Mouse (Mus musculus): ENCODE data around the gene Dpp4. TPM values are rescaled to one million over a fixed set of nuclear protein-coding genes. Genes with fewer than 3 reads are reported as not detected.

The Dpp4 gene
- polyA plus RNA-seq, 1 experiment from 2014 or later = 0.35 TPM

DNA sequence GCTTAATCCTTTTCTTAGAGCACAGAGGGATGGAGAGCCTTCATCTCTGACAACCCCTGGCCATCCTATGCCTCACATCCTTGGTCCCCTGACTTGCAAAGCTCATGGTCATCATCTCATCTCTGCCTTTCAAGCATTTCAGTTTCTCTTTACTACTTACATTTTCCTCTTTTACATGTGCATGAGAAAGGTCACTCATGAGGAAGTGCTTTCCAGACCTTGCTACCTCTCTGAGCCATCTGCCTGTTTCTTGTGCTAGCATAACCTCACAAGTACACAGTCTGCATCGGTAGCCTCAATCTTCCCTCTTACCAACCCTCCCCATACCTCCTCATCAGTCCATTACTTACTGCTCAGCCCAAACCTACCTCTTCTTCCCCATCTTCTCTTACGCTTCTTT, 12.2 kb downstream of the Dpp4 start:
- no peaks in the 10 kb centered on the region for H3K27me3 ChIP-seq (ENCODE audit: insufficient read depth, poor library complexity, severe bottlenecking)
- no peak for DNase-seq (ENCODE audit: low spot score)
- no peaks in the 10 kb centered on the region for H3K9me3 ChIP-seq
- H3K4me3 ChIP-seq = no peak overlapping the region
- H3K4me1 ChIP-seq (replicated peaks) = no peaks in the 10 kb centered on the region
- H3K27ac ChIP-seq = no peak overlapping the region
- WGBS = 94% methylated on average over 2 of the region's 2 CpGs
- no peaks in the 10 kb centered on the region for H3K36me3 ChIP-seq

DNA sequence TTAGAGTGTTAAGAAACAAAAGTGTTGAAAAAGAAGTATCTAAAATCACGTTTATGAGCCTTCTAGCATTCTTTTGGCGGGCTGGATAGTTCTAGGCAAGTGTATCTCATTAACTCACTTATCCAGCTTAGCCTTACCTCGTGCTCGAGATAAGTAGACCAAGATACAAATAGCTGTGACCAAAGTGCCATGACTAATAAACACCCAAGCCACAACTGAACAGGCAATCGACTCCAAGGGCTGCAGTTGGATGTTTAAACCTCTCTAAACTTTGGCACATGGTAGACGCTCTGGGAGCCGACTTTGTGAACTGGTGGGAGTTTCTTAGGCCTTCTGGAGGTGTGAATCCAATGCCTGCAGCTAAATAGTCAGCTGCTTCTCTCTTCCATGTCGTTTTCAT, 12.7 kb downstream of the Dpp4 start:
- no peaks in the 10 kb centered on the region for H3K36me3 ChIP-seq
- H3K27ac ChIP-seq = no peak overlapping the region
- 78% methylated on average over 8 of the region's 8 CpGs for WGBS
- no peaks in the 10 kb centered on the region for H3K9me3 ChIP-seq
- no peak for DNase-seq (ENCODE audit: low spot score)
- no peaks in the 10 kb centered on the region for H3K4me1 ChIP-seq (replicated peaks)
- no peaks in the 10 kb centered on the region for H3K27me3 ChIP-seq (ENCODE audit: insufficient read depth, poor library complexity, severe bottlenecking)
- no peak overlapping the region for H3K4me3 ChIP-seq

DNA sequence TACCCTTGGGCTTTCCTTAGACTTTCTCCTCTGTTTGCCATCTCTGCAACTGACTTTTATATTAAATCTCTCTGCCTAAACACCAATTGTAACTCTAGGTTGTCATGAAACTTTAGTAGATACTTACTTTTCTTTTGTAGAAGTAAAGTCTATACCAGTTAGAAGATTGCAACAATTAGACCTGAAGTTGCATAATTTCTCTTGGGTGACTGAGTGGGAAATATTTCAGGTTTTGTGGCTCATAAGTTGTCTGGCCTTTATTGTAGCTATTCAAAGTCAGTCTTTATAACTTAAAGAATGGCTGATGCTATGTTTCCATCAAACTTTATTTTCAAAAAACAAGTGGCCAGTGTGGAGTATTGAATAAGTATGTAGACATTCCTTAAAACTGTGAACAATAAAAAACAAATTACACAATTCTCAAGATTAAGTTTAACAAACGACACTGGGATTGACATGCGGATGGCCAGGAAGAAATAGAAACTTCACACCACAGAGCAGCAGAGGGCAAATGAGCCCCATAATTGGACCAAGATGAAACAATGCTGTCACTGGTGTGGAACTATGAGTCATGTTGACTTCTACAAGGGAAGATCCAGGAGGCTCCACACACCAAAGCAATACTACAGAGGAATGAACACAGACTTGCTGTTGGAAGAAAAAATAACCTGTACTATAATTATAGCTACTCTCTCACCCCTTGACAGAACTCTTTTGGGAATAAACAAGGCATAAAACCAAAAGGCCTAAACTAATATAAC, 13.7 kb downstream of the Dpp4 start:
- no peak for DNase-seq (ENCODE audit: low spot score)
- WGBS = 89% methylated on average over 2 of the region's 2 CpGs
- H3K27ac ChIP-seq = no peak overlapping the region

DNA sequence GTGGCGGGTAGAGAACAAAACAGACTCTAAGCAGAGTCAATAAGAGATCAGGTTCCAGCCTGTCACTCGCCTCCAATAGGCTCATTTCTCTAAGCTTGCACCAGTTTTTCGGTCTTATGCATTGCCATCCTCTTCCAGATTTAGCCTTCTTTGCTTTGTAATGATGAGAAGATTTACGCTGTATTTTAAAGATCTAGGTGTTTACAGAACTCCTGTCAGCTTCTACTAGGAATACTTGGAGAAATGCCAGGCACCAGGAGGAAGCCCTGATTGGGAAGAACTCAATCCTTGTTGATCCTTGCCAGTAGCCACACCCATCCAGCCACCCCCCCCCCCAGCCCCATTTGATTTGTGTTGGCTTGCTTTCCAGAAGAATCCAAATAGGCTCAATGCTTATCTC, 14.4 kb downstream of the Dpp4 start:
- Histone ChIP-seq H3K27me3 (ENCODE audit: insufficient read depth, poor library complexity, severe bottlenecking) (no peaks in the 10 kb centered on the region), H3K27ac (no peak overlapping the region), H3K9me3 (no peaks in the 10 kb centered on the region), H3K4me1 (replicated peaks) (no peaks in the 10 kb centered on the region), H3K36me3 (no peaks in the 10 kb centered on the region), H3K4me3 (no peak overlapping the region)
- 84% methylated on average over 4 of the region's 4 CpGs for WGBS
- no peak for DNase-seq (ENCODE audit: low spot score)

More for the DNA sequence above, 13.7 kb downstream of the Dpp4 start:
- no peaks in the 10 kb centered on the region for H3K27me3 ChIP-seq (ENCODE audit: insufficient read depth, poor library complexity, severe bottlenecking)
- H3K36me3 ChIP-seq = no peaks in the 10 kb centered on the region
- no peak overlapping the region for H3K4me3 ChIP-seq
- H3K4me1 ChIP-seq (replicated peaks) = no peaks in the 10 kb centered on the region
- no peaks in the 10 kb centered on the region for H3K9me3 ChIP-seq

DNA sequence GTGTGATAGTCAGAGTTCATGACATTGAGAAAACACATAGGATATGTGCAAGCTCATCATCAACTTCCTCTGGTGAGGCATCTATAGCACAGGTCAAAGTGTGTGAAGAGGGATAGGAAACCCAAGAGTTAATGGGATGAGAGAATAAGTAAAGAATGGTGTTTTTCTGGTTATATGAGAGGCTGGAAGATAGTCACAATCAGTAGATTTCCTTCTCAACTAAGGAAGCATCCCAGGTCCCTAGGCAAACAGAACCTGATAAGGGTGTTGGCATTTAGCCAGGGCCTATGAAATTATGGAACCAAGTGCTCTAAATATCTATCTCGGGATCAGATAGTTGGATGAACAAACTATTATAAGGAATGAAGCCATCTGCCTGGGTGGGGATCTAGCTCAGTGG, 15.2 kb downstream of the Dpp4 start:
- H3K9me3 ChIP-seq = no peaks in the 10 kb centered on the region
- no peak overlapping the region for H3K4me3 ChIP-seq
- no peak for DNase-seq (ENCODE audit: low spot score)
- no peaks in the 10 kb centered on the region for H3K36me3 ChIP-seq
- no peak overlapping the region for H3K27ac ChIP-seq
- H3K27me3 ChIP-seq (ENCODE audit: insufficient read depth, poor library complexity, severe bottlenecking) = no peaks in the 10 kb centered on the region
- H3K4me1 ChIP-seq (replicated peaks) = no peaks in the 10 kb centered on the region
- WGBS = 95% methylated on average over 1 of the region's 1 CpGs

DNA sequence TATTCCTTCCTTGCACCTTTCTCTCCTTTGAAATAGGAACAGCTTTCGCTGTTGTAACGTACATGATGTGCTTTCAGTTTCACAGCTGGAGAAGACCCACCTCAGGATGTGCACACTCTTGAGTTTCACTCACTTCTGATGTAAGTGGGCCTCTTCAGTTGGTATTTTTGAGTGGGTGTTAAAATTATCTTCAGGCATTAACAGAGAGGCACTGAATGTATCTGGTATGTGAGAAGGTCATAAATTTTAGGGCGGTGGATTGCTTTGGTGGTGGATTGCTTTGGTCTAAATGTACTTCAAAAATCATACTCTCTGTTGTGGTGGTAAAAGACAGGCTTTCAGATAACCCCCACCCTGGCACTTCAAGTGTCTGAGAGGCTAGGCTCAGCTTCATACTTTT, 17.2 kb downstream of the Dpp4 start:
- DNase-seq (ENCODE audit: low spot score) = no peak
- no peaks in the 10 kb centered on the region for H3K27me3 ChIP-seq (ENCODE audit: insufficient read depth, poor library complexity, severe bottlenecking)
- H3K4me3 ChIP-seq = no peak overlapping the region
- WGBS = 92% methylated on average over 3 of the region's 3 CpGs
- H3K4me1 ChIP-seq (replicated peaks) = no peaks in the 10 kb centered on the region
- H3K36me3 ChIP-seq = no peaks in the 10 kb centered on the region
- H3K27ac ChIP-seq = no peak overlapping the region
- H3K9me3 ChIP-seq = no peaks in the 10 kb centered on the region

DNA sequence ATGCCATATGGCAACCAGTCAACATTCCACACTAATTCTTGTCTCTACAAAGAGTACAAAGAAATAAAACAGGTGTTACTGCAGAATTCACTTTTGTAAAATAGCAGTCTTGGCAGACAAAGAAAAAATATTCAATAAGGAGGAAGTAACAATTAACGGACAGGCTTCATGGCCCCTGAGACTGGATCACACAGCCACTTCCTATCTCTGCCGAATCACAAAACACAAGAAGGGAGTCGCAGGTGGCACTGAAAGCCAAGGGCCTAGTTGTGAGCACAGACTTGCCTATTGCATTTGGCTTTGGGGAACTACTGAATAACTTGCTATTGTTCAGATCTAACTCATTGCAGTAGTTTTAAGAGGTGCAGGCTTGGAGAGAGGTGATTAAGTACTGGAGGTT, 19.9 kb downstream of the Dpp4 start:
- no peak for DNase-seq (ENCODE audit: low spot score)
- H3K4me1 ChIP-seq (replicated peaks) = no peaks in the 10 kb centered on the region
- H3K27me3 ChIP-seq (ENCODE audit: insufficient read depth, poor library complexity, severe bottlenecking) = no peaks in the 10 kb centered on the region
- 85% methylated on average over 3 of the region's 3 CpGs for WGBS
- H3K36me3 ChIP-seq = no peaks in the 10 kb centered on the region
- no peaks in the 10 kb centered on the region for H3K9me3 ChIP-seq
- H3K4me3 ChIP-seq = no peak overlapping the region
- no peak overlapping the region for H3K27ac ChIP-seq

DNA sequence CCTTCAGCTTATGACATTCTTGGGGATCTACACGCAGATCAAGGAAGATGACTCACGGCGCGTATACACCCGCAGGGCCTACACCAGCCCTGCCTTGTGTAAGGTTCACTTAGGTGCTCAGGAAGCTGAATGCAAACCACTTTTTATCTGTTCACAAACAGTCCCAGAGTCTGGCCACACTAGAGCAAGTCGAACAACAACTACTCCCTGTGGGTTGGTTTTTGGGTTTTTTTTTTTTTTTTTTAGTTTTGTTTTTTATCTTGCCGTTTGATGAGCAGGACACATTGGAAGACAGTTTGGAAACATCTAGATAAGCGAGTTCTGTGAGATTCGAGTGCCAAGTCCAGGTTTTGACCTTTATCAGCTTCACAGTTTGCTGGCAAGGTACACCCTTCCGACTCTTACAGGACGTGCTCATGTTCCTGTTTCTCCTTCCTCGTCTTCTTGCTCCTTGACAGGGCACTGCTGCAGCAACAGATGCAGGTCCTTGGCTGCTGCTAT, 21.0 kb downstream of the Dpp4 start:
- Histone ChIP-seq H3K9me3 (no peaks in the 10 kb centered on the region), H3K27me3 (ENCODE audit: insufficient read depth, poor library complexity, severe bottlenecking) (no peaks in the 10 kb centered on the region), H3K4me1 (replicated peaks) (no peaks in the 10 kb centered on the region), H3K4me3 (no peak overlapping the region), H3K27ac (no peak overlapping the region), H3K36me3 (no peaks in the 10 kb centered on the region)
- DNase-seq (ENCODE audit: low spot score) = no peak
- WGBS = 90% methylated on average over 12 of the region's 12 CpGs

DNA sequence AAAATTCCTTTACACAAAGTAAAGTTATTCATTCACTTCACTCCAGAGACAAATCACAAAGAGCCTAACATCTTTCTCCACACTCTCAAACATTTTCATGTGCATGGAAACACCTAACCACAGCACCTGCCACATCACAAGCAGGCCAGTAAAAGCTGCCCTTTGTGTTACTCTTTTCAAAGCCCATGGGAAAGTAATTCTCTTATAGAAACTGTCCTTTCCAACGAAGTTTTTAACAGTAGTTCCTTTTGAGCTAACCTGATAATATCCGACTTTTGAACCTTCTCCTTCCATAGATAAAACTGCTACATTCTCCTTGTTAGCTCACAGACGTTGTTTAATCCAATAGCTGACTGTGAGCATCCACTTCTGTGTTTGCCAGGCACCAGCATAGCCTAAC, 21.7 kb downstream of the Dpp4 start:
- Histone ChIP-seq H3K9me3 (no peaks in the 10 kb centered on the region), H3K4me3 (no peak overlapping the region), H3K27me3 (ENCODE audit: insufficient read depth, poor library complexity, severe bottlenecking) (no peaks in the 10 kb centered on the region), H3K36me3 (no peaks in the 10 kb centered on the region), H3K27ac (no peak overlapping the region), H3K4me1 (replicated peaks) (no peaks in the 10 kb centered on the region)
- 74% methylated on average over 3 of the region's 3 CpGs for WGBS
- no peak for DNase-seq (ENCODE audit: low spot score)

DNA sequence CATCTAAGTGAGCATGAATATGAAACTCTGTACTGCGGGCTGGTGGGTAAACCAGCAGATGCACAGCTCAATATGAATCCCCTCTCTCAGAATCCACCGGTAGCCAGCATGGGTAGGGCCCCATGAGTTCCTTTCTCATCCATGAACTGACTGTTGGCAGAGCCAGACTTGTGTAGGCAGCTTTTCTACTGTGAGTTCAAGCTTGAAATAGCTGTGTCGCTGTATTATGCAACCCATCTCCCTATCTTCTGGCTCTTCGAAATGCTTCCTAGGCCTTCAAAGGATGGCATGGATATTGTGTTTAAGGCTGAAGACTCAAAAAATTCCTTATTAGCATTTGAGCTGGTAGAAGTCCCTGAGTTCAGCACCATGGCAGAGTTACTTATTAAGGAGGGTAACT, 23.2 kb downstream of the Dpp4 start:
- 91% methylated on average over 4 of the region's 4 CpGs for WGBS

DNA sequence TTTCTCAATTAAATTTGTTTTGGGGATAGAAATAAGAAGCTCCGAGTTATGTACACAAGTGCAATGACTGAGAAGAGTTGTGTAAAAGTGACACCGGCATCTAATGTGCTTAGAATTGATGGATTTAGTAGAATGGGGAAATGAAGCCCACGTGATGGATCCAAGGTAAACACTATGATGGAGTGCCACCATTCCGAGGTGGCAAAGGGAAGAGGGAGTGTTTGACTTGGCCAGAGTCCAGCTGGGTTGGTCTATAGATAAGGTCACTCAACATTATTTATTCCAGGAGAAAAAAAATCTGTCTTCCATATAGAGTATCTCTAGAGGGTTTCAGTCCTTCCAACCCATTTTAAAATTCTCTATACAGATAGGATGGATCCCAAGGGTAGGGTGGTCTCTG, 28.8 kb downstream of the Dpp4 start:
- Histone ChIP-seq H3K4me1 (replicated peaks) (no peaks in the 10 kb centered on the region), H3K9me3 (no peaks in the 10 kb centered on the region), H3K27me3 (ENCODE audit: insufficient read depth, poor library complexity, severe bottlenecking) (no peaks in the 10 kb centered on the region), H3K36me3 (no peaks in the 10 kb centered on the region), H3K27ac (no peak overlapping the region), H3K4me3 (no peak overlapping the region)
- no peak for DNase-seq (ENCODE audit: low spot score)
- WGBS = 89% methylated on average over 4 of the region's 4 CpGs

More for the DNA sequence above, 23.2 kb downstream of the Dpp4 start:
- no peaks in the 10 kb centered on the region for H3K27me3 ChIP-seq (ENCODE audit: insufficient read depth, poor library complexity, severe bottlenecking)
- no peak for DNase-seq (ENCODE audit: low spot score)
- no peak overlapping the region for H3K4me3 ChIP-seq
- H3K4me1 ChIP-seq (replicated peaks) = no peaks in the 10 kb centered on the region
- H3K36me3 ChIP-seq = no peaks in the 10 kb centered on the region
- no peak overlapping the region for H3K27ac ChIP-seq
- no peaks in the 10 kb centered on the region for H3K9me3 ChIP-seq

DNA sequence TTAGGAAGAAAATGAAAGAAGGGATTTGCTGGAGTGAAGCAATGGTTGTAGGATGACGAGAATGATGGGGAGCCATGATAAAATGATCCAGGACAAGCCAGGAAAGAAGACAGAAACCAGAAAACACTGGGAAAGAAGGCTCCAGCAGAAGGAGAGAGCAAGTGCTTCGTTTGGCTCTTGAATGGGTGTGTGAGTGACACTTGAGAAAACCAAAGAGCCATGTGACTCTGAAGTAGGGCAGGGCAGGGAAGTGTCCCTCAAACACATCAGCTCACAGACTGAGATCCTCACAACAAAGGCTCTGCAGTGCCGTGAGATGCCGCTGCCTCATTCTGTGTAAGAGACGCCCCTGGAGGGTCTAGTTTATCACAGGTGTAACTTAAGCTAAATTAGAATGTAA, 29.6 kb downstream of the Dpp4 start:
- Histone ChIP-seq H3K27ac (no peak overlapping the region), H3K9me3 (no peaks in the 10 kb centered on the region), H3K4me1 (replicated peaks) (no peaks in the 10 kb centered on the region), H3K27me3 (ENCODE audit: insufficient read depth, poor library complexity, severe bottlenecking) (no peaks in the 10 kb centered on the region), H3K36me3 (no peaks in the 10 kb centered on the region), H3K4me3 (no peak overlapping the region)
- WGBS = 78% methylated on average over 5 of the region's 5 CpGs
- no peak for DNase-seq (ENCODE audit: low spot score)

DNA sequence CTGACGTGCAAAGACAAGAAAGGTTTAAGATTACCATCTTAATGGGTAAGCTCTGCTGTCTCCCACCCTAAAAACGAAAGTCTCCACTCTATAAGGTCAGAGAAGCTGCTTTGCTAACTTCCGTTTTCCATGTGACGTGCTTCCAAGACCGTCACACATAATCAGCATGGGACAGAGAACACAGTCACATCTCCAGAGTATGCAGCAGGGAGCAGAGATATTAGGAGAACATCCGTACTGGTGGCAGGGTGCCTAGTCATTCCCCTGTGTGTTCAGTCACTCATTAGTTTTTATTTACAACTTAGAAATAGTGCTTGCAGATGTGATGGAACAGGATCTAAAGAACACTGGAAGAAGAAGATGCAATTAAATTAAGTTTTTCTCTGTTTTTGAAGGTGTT, 30.3 kb downstream of the Dpp4 start:
- DNase-seq (ENCODE audit: low spot score) = no peak
- Histone ChIP-seq H3K9me3 (no peaks in the 10 kb centered on the region), H3K4me1 (replicated peaks) (no peaks in the 10 kb centered on the region), H3K27ac (no peak overlapping the region), H3K27me3 (ENCODE audit: insufficient read depth, poor library complexity, severe bottlenecking) (no peaks in the 10 kb centered on the region), H3K36me3 (no peaks in the 10 kb centered on the region), H3K4me3 (no peak overlapping the region)
- 87% methylated on average over 6 of the region's 6 CpGs for WGBS

DNA sequence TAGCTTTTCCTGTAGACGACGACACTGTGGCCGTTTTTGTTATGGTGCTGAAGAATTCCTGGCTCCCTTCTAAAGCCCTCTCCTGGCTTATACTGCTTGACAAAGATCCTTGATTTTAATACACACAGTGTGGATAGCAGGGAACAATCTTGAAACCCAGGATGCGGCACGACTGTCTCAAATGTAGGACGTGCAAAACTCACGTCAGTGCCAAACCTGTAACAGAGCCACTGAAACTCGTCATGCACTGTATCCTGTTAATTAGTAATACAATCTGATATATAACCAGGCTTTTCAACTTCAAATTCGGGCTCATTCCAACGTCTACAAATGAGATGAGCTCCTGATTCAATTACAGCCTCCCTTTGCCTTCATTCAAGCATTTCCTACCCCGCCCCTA, 38.3 kb downstream of the Dpp4 start:
- H3K27me3 ChIP-seq (ENCODE audit: insufficient read depth, poor library complexity, severe bottlenecking) = no peaks in the 10 kb centered on the region
- H3K27ac ChIP-seq = no peak overlapping the region
- H3K36me3 ChIP-seq = no peaks in the 10 kb centered on the region
- WGBS = 83% methylated on average over 11 of the region's 11 CpGs
- no peak overlapping the region for H3K4me3 ChIP-seq
- H3K9me3 ChIP-seq = no peaks in the 10 kb centered on the region
- no peak for DNase-seq (ENCODE audit: low spot score)
- H3K4me1 ChIP-seq (replicated peaks) = no peaks in the 10 kb centered on the region
